Mouse (Mus musculus) hindbrain, embryonic 14.5 days (tissue): ENCODE results near the gene Trim11. TPM values are rescaled to one million over a fixed set of nuclear protein-coding genes. Genes with fewer than 3 reads are reported as not detected.

Experiments used
- ATAC-seq: fragments of 200-750 bp; cut with Nextera tagmentation; 2 replicates; pipeline ENCODE4 v1.8.0; 2017; ENCODE audit warnings: moderate number of reproducible peaks, mild to moderate bottlenecking, moderate TSS enrichment, moderate library complexity; ENCODE audit not compliant: low FRiP score
- DNase-seq: peaks from one replicate; pipeline ENCODE4 v3.0.0-alpha.2; 2015; ENCODE audit warnings: low spot score
- H3K27ac ChIP-seq: fragments of 300-500 bp; sonication (generic); 2 replicates; pipeline ENCODE4 v1.5.1; 2014; ENCODE audit warnings: mild to moderate bottlenecking, moderate library complexity
- H3K27me3 ChIP-seq: fragments of 300-500 bp; sonication (generic); 2 replicates; pipeline ENCODE4 v1.6.1; 2014; ENCODE audit warnings: mild to moderate bottlenecking, low read length, mixed read lengths; ENCODE audit not compliant: control insufficient read depth, insufficient read depth
- H3K36me3 ChIP-seq: fragments of 300-500 bp; sonication (generic); replicated peaks from 2 replicates; pipeline ENCODE4 v1.6.1; 2014; ENCODE audit not compliant: control insufficient read depth, insufficient read depth
- H3K4me1 ChIP-seq: fragments of 300-500 bp; sonication (generic); replicated peaks from 2 replicates; pipeline ENCODE4 v1.6.1; 2014; ENCODE audit warnings: antibody characterized with exemption, low read length, mixed read lengths; ENCODE audit not compliant: control insufficient read depth, insufficient read depth
- H3K4me2 ChIP-seq: fragments of 300-500 bp; sonication (generic); replicated peaks from 2 replicates; pipeline ENCODE4 v1.6.1; 2014; ENCODE audit warnings: mild to moderate bottlenecking, moderate library complexity
- H3K4me3 ChIP-seq: fragments of 300-500 bp; sonication (generic); replicated peaks from 2 replicates; pipeline ENCODE4 v1.5.1; 2014; ENCODE audit warnings: mild to moderate bottlenecking, low read length
- H3K9ac ChIP-seq: fragments of 300-500 bp; sonication (generic); 2 replicates; pipeline ENCODE4 v1.6.1; 2014
- H3K9me3 ChIP-seq: fragments of 300-500 bp; sonication (generic); 2 replicates; pipeline ENCODE4 v1.6.1; 2016; ENCODE audit warnings: low read length; ENCODE audit not compliant: control insufficient read depth
- WGBS: fragments of 180-500 bp; shearing (Covaris S2); extraction: QIAGEN DNeasy Blood & Tissue Kit; methylation state at CpG from one replicate; pipeline ENCODE4 v1.1.7; 2014; 5-methylcytosine and 5-hydroxymethylcytosine counted together
- polyA plus RNA-seq: library from polyadenylated mRNA; unstranded; fragments of >200 nt; fragmentation: Nextera tagmentation; extraction: Ambion mirVana; gene quantifications from 2 replicates; pipeline ENCODE4 v1.2.1, GENCODE M21; 2014

The Trim11 gene
- polyA plus RNA-seq, 1 experiment from 2014 or later, result 18.9 TPM

DNA sequence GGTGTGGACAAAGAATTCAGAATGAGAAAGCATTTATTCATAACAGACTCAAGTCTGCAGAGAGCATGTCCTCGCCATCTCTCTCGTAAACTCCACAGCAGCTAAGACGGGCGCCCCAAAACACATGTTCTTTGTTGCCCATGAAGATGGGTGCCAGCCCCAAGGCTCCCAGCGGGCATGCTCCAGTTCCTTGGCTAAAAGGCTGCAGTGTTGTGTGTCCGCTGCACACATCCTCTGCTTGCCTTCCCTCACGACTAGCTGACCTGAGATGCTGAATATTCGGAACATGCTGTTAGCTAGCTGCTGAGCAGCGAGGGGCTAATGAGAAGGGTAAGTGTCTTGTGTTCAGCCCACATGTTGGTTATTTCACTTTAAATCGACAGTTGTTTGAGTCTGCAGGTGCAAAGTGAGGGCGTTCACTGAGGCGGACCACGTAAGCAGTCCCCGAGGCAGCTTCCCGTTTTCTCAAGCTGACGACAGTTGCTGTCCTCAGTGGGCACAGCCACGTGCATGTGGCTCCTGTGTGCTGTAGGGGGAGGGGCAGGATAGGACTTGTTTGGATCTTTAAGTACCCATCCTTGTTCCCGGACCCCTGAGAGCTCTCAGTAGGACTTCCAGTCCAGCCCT, 4.7 kb downstream of the Trim11 start:
- Histone ChIP-seq H3K27me3 (no peaks in the 10 kb centered on the region), H3K4me1 (peaks cover 27% of the 10 kb centered on the region), H3K36me3 (peaks cover 50% of the 10 kb centered on the region), H3K4me3 (no peak overlapping the region), H3K4me2 (no peak overlapping the region), H3K27ac (no peak overlapping the region), H3K9ac (no peak overlapping the region), H3K9me3 (no peaks in the 10 kb centered on the region)
- DNase-seq, result no peak
- 85% methylated on average over 18 of the region's 18 CpGs for WGBS
- no peak for ATAC-seq

DNA sequence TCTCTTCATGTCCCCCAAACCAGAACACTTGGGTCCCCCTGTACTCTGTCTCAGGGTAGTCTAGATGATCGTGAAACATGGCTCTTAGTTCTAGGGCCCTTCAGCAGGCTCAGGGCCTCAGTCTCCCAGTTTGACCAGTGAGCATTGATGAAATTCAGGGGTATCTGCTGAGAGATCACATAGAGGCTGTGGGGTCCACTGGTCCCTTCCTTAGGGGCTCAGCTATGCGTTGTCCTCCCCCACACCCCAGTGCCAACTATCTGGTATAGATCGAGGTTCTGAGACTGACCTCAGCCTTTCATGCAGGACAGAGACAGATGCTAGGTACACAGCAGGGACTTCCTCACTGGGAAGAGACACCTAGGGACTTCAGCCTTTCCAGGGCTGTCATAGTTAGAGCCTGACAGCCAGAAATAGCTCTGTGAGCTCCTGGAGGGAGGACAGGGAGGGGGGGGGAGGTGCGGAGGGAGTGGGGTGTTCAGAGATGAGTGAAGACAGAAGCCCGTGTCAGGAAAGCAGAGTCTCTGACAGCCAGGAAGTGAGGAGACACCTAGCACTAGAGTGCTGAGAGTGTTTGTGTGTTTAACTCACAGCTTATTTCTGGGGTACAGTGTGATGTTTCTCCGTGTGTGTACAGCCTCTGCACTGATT, 5.9 kb downstream of the Trim11 start:
- no peak overlapping the region for H3K27ac ChIP-seq
- H3K9ac ChIP-seq, result no peak overlapping the region
- no peaks in the 10 kb centered on the region for H3K27me3 ChIP-seq
- H3K4me3 ChIP-seq, result no peak overlapping the region
- peaks cover 63% of the 10 kb centered on the region for H3K36me3 ChIP-seq
- H3K4me1 ChIP-seq, result peaks cover 25% of the 10 kb centered on the region
- 87% methylated on average over 6 of the region's 6 CpGs for WGBS
- ATAC-seq, result no peak
- DNase-seq, result no peak
- H3K9me3 ChIP-seq, result no peaks in the 10 kb centered on the region
- no peak overlapping the region for H3K4me2 ChIP-seq

DNA sequence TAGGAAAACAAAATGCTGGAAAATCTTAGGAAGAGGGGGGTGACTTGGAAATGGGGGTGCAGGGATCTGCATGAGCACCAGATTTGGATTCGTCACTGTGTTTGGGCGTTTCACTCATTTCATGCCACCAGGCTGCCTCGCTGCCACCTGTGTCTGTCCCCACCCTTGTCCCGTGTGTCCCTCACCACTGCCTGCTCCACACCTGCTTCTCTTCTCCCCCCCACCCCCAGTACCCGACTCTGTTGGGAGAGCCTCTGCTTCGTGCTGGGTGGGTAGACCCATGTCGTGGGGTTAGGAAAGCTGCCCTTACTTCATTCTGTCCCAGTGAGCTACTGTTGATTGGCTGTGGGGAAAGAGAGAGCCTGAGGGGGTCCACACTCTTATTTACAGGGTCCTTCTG, 6.8 kb downstream of the Trim11 start:
- H3K4me2 ChIP-seq, result no peak overlapping the region
- H3K9ac ChIP-seq, result no peak overlapping the region
- H3K27ac ChIP-seq, result no peak overlapping the region
- peaks cover 17% of the 10 kb centered on the region for H3K4me1 ChIP-seq
- H3K27me3 ChIP-seq, result no peaks in the 10 kb centered on the region
- WGBS, result 98% methylated on average over 7 of the region's 7 CpGs
- no peak for DNase-seq
- H3K36me3 ChIP-seq, result peaks cover 71% of the 10 kb centered on the region
- H3K9me3 ChIP-seq, result no peaks in the 10 kb centered on the region
- ATAC-seq, result no peak
- no peak overlapping the region for H3K4me3 ChIP-seq

DNA sequence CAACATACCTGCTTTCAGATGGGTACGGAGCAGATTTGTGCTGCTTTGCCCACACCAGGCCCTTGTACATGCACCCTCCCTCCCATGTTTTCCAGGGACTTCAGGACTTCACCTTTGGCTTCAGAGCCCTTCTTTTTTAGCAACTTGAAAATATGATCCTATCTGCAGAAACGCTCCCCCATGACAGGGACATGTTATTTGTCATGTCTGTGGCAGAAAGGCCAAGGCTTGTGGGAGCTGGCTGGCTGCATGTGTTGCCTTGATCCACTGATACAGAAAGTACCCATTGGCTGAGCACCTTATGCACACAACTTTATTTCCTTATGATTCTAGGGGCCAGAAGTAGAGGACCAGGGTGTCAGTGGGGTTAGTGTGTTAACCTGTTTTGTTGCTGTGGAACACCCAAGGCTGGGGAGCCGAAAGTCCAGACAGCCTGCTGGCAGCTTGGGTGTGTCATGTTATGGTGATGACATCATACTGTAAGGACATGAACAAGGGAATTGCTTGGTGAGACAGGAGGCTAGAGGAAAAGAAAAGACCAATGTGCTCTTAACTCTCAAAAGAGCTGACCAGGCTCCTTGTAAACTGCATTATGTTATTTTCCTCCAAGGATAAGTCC, 7.5 kb downstream of the Trim11 start:
- Histone ChIP-seq H3K9ac (no peak overlapping the region), H3K4me3 (no peak overlapping the region), H3K27me3 (no peaks in the 10 kb centered on the region), H3K36me3 (peaks cover 79% of the 10 kb centered on the region), H3K9me3 (no peaks in the 10 kb centered on the region), H3K4me2 (no peak overlapping the region), H3K27ac (no peak overlapping the region), H3K4me1 (peaks cover 9% of the 10 kb centered on the region; the same call in 1 of the 2 replicates)
- WGBS, result 96% methylated on average over 3 of the region's 3 CpGs
- no peak for ATAC-seq
- DNase-seq, result no peak

DNA sequence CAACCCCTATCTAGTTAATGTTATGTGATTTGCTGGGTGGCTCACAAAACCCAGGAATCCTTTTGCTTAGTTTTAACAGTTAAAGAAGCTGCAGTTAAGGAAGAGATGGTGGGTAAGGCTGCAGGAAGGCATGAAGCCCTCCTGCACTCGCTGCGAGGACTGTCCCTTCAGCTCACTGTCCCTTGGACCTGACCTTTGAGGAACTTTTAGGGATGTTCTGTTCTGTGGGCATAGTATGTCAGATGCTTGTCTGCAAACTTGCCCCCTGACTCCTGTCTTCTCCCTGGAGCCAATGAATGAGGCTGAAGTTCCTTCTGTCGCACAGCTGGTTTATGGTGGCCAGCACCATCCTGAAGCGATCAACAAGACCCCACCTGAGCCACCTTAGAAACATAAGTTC, 11.3 kb downstream of the Trim11 start:
- Histone ChIP-seq H3K27me3 (no peaks in the 10 kb centered on the region), H3K36me3 (peaks cover 75% of the 10 kb centered on the region), H3K27ac (no peak overlapping the region), H3K4me1 (0 out of 2 replicates have a peak, but pooled peaks cover 2% of the 10 kb centered on the region), H3K4me2 (no peak overlapping the region), H3K4me3 (no peak overlapping the region), H3K9me3 (no peaks in the 10 kb centered on the region), H3K9ac (no peak overlapping the region)
- no peak for ATAC-seq
- 98% methylated on average over 4 of the region's 4 CpGs for WGBS
- DNase-seq, result no peak

DNA sequence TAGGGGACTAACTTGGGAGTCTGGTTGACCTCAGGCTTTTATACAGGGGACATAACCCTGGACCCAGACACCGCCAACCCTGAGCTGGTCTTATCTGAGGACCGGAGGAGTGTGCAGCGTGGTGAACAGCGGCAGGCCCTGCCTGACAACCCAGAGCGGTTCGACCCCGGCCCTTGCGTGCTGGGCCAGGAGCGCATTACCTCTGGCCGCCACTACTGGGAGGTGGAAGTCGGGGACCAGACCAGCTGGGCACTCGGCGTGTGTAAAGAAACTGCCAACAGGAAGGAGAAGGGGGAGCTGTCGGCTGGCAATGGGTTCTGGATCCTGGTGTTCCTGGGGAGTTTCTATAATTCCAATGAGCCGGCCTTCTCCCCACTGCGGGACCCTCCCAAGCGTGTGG, 12.2 kb downstream of the Trim11 start:
- Histone ChIP-seq H3K9me3 (no peaks in the 10 kb centered on the region), H3K36me3 (peaks cover 68% of the 10 kb centered on the region), H3K27ac (no peak overlapping the region), H3K4me1 (0 out of 2 replicates have a peak, but pooled peaks cover 3% of the 10 kb centered on the region), H3K4me3 (no peak overlapping the region), H3K4me2 (no peak overlapping the region), H3K9ac (no peak overlapping the region), H3K27me3 (peaks cover 3% of the 10 kb centered on the region; the same call in 1 of the 2 replicates)
- WGBS, result 90% methylated on average over 17 of the region's 17 CpGs
- ATAC-seq (no peak), DNase-seq (no peak)

DNA sequence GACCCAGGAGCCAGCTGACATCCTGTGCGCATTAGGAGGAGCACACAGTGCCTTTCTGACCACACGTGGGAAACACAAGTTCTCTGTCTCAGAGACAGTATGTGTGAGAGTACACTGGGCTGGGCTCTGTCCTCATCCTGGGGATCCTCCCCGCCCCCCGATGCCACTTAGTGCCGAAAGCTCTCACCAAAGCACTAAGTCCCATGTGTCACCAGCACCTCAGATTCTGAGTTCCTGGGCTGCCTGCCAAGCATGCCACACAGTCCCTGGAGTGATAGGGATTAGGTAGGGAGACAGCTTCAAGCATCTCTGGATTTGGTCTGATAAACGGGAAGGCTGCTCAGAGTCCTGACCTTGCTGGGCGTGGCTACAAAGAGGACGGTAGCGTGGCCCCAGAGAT, 12.9 kb downstream of the Trim11 start:
- 87% methylated on average over 9 of the region's 9 CpGs for WGBS
- ATAC-seq (no peak), DNase-seq (no peak)
- Histone ChIP-seq H3K27me3 (peaks cover 8% of the 10 kb centered on the region; the same call in 1 of the 2 replicates), H3K9me3 (no peaks in the 10 kb centered on the region), H3K9ac (no peak overlapping the region), H3K36me3 (peaks cover 62% of the 10 kb centered on the region), H3K27ac (no peak overlapping the region), H3K4me2 (no peak overlapping the region), H3K4me1 (0 out of 2 replicates have a peak, but pooled peaks cover 3% of the 10 kb centered on the region), H3K4me3 (no peak overlapping the region)

DNA sequence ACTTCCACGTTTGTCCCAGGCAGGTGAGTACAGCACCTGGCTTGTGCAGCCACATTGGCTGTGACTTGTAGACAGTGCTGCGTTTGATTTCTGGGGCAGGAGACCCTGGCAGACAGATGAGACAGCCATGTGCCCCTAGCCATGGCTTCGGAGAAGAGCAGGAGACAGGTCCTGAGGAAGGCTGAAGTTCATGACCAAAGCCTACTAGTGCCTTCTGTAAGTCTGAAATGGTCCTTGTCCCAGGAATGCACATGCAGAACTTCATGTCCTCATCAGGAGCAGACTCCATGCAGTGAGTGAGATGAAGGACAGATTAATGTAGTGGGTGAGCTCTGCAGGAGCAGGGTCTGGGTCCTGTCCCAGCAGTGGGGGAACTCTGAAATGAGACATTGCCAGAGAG, 14.0 kb downstream of the Trim11 start:
- 90% methylated on average over 3 of the region's 3 CpGs for WGBS
- Histone ChIP-seq H3K27me3 (peaks cover 8% of the 10 kb centered on the region; the same call in 1 of the 2 replicates), H3K4me3 (no peak overlapping the region), H3K4me1 (0 out of 2 replicates have a peak, but pooled peaks cover 3% of the 10 kb centered on the region), H3K36me3 (peaks cover 50% of the 10 kb centered on the region), H3K4me2 (no peak overlapping the region), H3K9ac (no peak overlapping the region), H3K27ac (no peak overlapping the region), H3K9me3 (no peaks in the 10 kb centered on the region)
- DNase-seq (no peak), ATAC-seq (no peak)

DNA sequence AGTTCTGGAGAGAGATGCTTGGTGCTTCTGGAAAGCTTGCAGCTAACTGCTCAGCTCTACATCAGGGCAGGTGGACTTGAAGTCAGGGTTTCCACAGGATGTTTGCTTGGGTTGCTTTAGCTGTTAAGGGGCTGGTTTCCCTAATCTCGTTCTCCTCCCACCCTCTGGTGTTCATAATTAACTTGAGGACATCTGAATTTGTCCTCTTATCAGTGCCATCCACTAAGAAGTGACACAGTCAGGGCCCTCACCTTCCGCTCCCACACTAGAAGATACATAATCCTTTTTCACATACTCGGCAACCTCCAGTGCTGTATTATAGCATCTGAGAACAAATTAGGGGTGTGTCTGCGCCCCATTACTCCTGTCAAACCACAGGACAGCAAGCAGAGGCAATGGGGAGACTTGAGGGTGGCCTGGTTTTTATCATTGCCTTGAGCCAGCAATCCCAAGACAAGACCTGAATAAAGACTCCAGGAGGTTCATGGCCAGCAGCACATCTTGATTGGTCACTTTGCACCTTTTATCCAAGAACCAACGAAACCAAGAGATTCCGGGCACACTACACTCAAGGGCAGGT, 15.3 kb downstream of the Trim11 start:
- H3K9me3 ChIP-seq, result no peaks in the 10 kb centered on the region
- 87% methylated on average over 6 of the region's 6 CpGs for WGBS
- H3K36me3 ChIP-seq, result peaks cover 38% of the 10 kb centered on the region
- H3K27me3 ChIP-seq, result peaks cover 8% of the 10 kb centered on the region; the same call in 1 of the 2 replicates
- H3K4me3 ChIP-seq, result no peak overlapping the region
- no peak for DNase-seq
- no peak overlapping the region for H3K27ac ChIP-seq
- no peak for ATAC-seq
- H3K9ac ChIP-seq, result no peak overlapping the region
- H3K4me2 ChIP-seq, result no peak overlapping the region
- 0 out of 2 replicates have a peak, but pooled peaks cover 3% of the 10 kb centered on the region for H3K4me1 ChIP-seq
